Mouse (Mus musculus) bone marrow, adult 2 months (tissue): ENCODE data around the gene Fh1.

Source experiments
- CTCF ChIP-seq: fragments of 200-500 bp; IDR thresholded peaks from 2 replicates; pipeline ENCODE4 v1.5.1; 2011; ENCODE audit warnings: low read length, control low read depth; ENCODE audit not compliant: control insufficient read depth, insufficient read depth
- POLR2A ChIP-seq: fragments of 200-500 bp; IDR thresholded peaks from 2 replicates; pipeline ENCODE4 v1.6.1; 2011; ENCODE audit warnings: low read depth, mild to moderate bottlenecking, control low read depth, low read length, borderline replicate concordance; ENCODE audit not compliant: control insufficient read depth

DNA sequence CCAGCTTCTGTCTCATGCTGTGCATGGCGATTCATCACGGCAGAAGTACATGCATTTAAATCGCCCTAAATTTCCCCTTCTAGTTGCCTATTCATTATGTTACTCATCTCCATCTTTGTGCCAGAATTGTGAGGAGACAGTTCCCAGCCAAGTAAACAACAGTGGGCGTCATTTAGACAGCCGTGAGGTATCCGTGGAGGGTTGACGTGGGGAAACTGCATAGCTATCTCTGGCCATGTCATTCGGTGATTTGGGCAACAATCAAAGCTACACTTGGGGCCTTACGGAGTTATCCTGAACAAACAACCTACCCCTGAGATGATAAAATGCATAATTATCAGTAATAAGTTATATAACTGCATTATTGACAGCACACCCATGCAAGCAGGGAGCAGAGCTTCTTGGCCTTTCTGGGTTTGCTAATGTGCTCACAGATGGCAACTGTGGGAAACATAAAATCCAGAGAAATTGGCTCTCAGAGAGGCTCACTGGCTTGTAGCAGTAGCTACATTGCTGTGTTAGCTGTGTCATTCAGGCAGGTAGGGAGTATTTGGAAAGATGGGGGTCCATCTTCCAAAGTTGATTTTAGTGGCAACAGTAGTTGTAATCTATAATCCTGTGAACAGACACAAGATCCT is 45.7 kb downstream of the Fh1 start:
- TF ChIP-seq CTCF (no peak), POLR2A (no peak)
